Mouse (Mus musculus): ENCODE data around the gene Hdgfl2. TPM values are rescaled to one million over a fixed set of nuclear protein-coding genes. Genes with fewer than 3 reads are reported as not detected.

Gene Hdgfl2
- polyA plus RNA-seq, 1 experiment from 2014 or later, result 37.2 TPM

GRCm38 (mm10) chr17:56128246-56128645, 48.8 kb downstream of the Hdgfl2 start:
- H3K9ac ChIP-seq (ENCODE audit: low read depth, low read length), result no peak overlapping the region
- H3K4me3 ChIP-seq (ENCODE audit: low read depth, low read length), result no peak overlapping the region
- no peak overlapping the region for H3K4me2 ChIP-seq (ENCODE audit: low read depth, low read length)
- no peak for ATAC-seq (ENCODE audit: low read depth)
- peaks cover 7% of the 10 kb centered on the region for H3K4me1 ChIP-seq (ENCODE audit: control insufficient read depth, low read depth, low read length)
- no peaks in the 10 kb centered on the region for H3K9me3 ChIP-seq (replicated peaks; ENCODE audit: control insufficient read depth, low read length)
- 58% methylated on average over 15 of the region's 15 CpGs for WGBS (ENCODE audit: insufficient replicate concordance)
- peaks cover 6% of the 10 kb centered on the region; the same call in 1 of the 2 replicates for H3K27me3 ChIP-seq (ENCODE audit: control insufficient read depth, insufficient read depth, low read depth, low read length)
- peaks cover 8% of the 10 kb centered on the region for H3K36me3 ChIP-seq (ENCODE audit: control insufficient read depth, insufficient read depth)
- H3K27ac ChIP-seq (ENCODE audit: low read length), result no peak overlapping the region

GRCm38 (mm10) chr17:56131136-56131535, 51.7 kb downstream of the Hdgfl2 start:
- no peak overlapping the region for H3K4me2 ChIP-seq (ENCODE audit: low read depth, low read length)
- no peaks in the 10 kb centered on the region for H3K9me3 ChIP-seq (replicated peaks; ENCODE audit: control insufficient read depth, low read length)
- H3K4me3 ChIP-seq (ENCODE audit: low read depth, low read length), result no peak overlapping the region
- ATAC-seq (ENCODE audit: low read depth), result no peak
- H3K4me1 ChIP-seq (ENCODE audit: control insufficient read depth, low read depth, low read length), result peaks cover 21% of the 10 kb centered on the region
- WGBS (ENCODE audit: insufficient replicate concordance), result 77% methylated on average over 10 of the region's 10 CpGs
- no peak overlapping the region for H3K27ac ChIP-seq (ENCODE audit: low read length)
- peaks cover 8% of the 10 kb centered on the region for H3K36me3 ChIP-seq (ENCODE audit: control insufficient read depth, insufficient read depth)
- no peak overlapping the region for H3K9ac ChIP-seq (ENCODE audit: low read depth, low read length)
- H3K27me3 ChIP-seq (ENCODE audit: control insufficient read depth, insufficient read depth, low read depth, low read length), result no peaks in the 10 kb centered on the region

- H3K9me3 ChIP-seq (replicated peaks; ENCODE audit: control insufficient read depth, low read length), result no peaks in the 10 kb centered on the region
- H3K27me3 ChIP-seq (ENCODE audit: control insufficient read depth, insufficient read depth, low read depth, low read length), result no peaks in the 10 kb centered on the region
- H3K9ac ChIP-seq (ENCODE audit: low read depth, low read length), result no peak overlapping the region
- peaks cover 8% of the 10 kb centered on the region for H3K36me3 ChIP-seq (ENCODE audit: control insufficient read depth, insufficient read depth)
- ATAC-seq (ENCODE audit: low read depth), result no peak
- no peak overlapping the region for H3K4me3 ChIP-seq (ENCODE audit: low read depth, low read length)
- peaks cover 21% of the 10 kb centered on the region for H3K4me1 ChIP-seq (ENCODE audit: control insufficient read depth, low read depth, low read length)
- H3K27ac ChIP-seq (ENCODE audit: low read length), result no peak overlapping the region
- 34% methylated on average over 7 of the region's 7 CpGs for WGBS (ENCODE audit: insufficient replicate concordance)
- no peak overlapping the region for H3K4me2 ChIP-seq (ENCODE audit: low read depth, low read length)
Measured at GRCm38 (mm10) chr17:56131814-56132213, 52.4 kb downstream of the Hdgfl2 start.

GRCm38 (mm10) chr17:56132661-56133060, 53.2 kb downstream of the Hdgfl2 start:
- Histone ChIP-seq H3K27me3 (ENCODE audit: control insufficient read depth, insufficient read depth, low read depth, low read length) (no peaks in the 10 kb centered on the region), H3K4me3 (ENCODE audit: low read depth, low read length) (no peak overlapping the region), H3K9ac (ENCODE audit: low read depth, low read length) (no peak overlapping the region), H3K4me2 (ENCODE audit: low read depth, low read length) (peak overlapping the region; percentile 37), H3K4me1 (ENCODE audit: control insufficient read depth, low read depth, low read length) (peaks cover 21% of the 10 kb centered on the region), H3K27ac (ENCODE audit: low read length) (no peak overlapping the region), H3K9me3 (replicated peaks; ENCODE audit: control insufficient read depth, low read length) (no peaks in the 10 kb centered on the region), H3K36me3 (ENCODE audit: control insufficient read depth, insufficient read depth) (peaks cover 8% of the 10 kb centered on the region)
- ATAC-seq (ENCODE audit: low read depth), result no peak
- 4% methylated on average over 14 of the region's 14 CpGs for WGBS (ENCODE audit: insufficient replicate concordance)

- peak; percentile 87 for ATAC-seq (ENCODE audit: low read depth)
- peaks cover 21% of the 10 kb centered on the region for H3K4me1 ChIP-seq (ENCODE audit: control insufficient read depth, low read depth, low read length)
- H3K9me3 ChIP-seq (replicated peaks; ENCODE audit: control insufficient read depth, low read length), result no peaks in the 10 kb centered on the region
- peak overlapping the region; percentile 57 for H3K4me3 ChIP-seq (ENCODE audit: low read depth, low read length)
- 3% methylated on average over 16 of the region's 21 CpGs for WGBS (ENCODE audit: insufficient replicate concordance)
- H3K9ac ChIP-seq (ENCODE audit: low read depth, low read length), result peak overlapping the region; percentile 36; the same call in 1 of the 2 replicates
- H3K36me3 ChIP-seq (ENCODE audit: control insufficient read depth, insufficient read depth), result peaks cover 8% of the 10 kb centered on the region
- peak overlapping the region; percentile 88 for H3K27ac ChIP-seq (ENCODE audit: low read length)
- peak overlapping the region; percentile 76 for H3K4me2 ChIP-seq (ENCODE audit: low read depth, low read length)
- no peaks in the 10 kb centered on the region; the same call in 1 of the 2 replicates for H3K27me3 ChIP-seq (ENCODE audit: control insufficient read depth, insufficient read depth, low read depth, low read length)
Measured at GRCm38 (mm10) chr17:56133457-56134363, 54.3 kb downstream of the Hdgfl2 start.

GRCm38 (mm10) chr17:56134463-56134971, 55.1 kb downstream of the Hdgfl2 start:
- Histone ChIP-seq H3K27ac (ENCODE audit: low read length) (peak overlapping the region; percentile 88), H3K36me3 (ENCODE audit: control insufficient read depth, insufficient read depth) (peaks cover 8% of the 10 kb centered on the region)

GRCm38 (mm10) chr17:56136558-56136957, 57.1 kb downstream of the Hdgfl2 start:
- H3K27me3 ChIP-seq (ENCODE audit: control insufficient read depth, insufficient read depth, low read depth, low read length), result peaks cover 28% of the 10 kb centered on the region
- no peak overlapping the region for H3K27ac ChIP-seq (ENCODE audit: low read length)
- no peaks in the 10 kb centered on the region for H3K9me3 ChIP-seq (replicated peaks; ENCODE audit: control insufficient read depth, low read length)
- ATAC-seq (ENCODE audit: low read depth), result no peak
- H3K4me3 ChIP-seq (ENCODE audit: low read depth, low read length), result no peak overlapping the region
- WGBS (ENCODE audit: insufficient replicate concordance), result 59% methylated on average over 7 of the region's 7 CpGs
- H3K9ac ChIP-seq (ENCODE audit: low read depth, low read length), result no peak overlapping the region
- no peaks in the 10 kb centered on the region for H3K36me3 ChIP-seq (ENCODE audit: control insufficient read depth, insufficient read depth)
- no peak overlapping the region for H3K4me2 ChIP-seq (ENCODE audit: low read depth, low read length)
- H3K4me1 ChIP-seq (ENCODE audit: control insufficient read depth, low read depth, low read length), result peaks cover 29% of the 10 kb centered on the region

More at GRCm38 (mm10) chr17:56134463-56134971, 55.1 kb downstream of the Hdgfl2 start:
- ATAC-seq (ENCODE audit: low read depth), result peak; percentile 35
- H3K27me3 ChIP-seq (ENCODE audit: control insufficient read depth, insufficient read depth, low read depth, low read length), result peaks cover 8% of the 10 kb centered on the region
- H3K9me3 ChIP-seq (replicated peaks; ENCODE audit: control insufficient read depth, low read length), result no peaks in the 10 kb centered on the region
- WGBS (ENCODE audit: insufficient replicate concordance), result 2% methylated on average over 27 of the region's 27 CpGs
- H3K9ac ChIP-seq (ENCODE audit: low read depth, low read length), result peak overlapping the region; percentile 36
- H3K4me3 ChIP-seq (ENCODE audit: low read depth, low read length), result peak overlapping the region; percentile 57
- peaks cover 22% of the 10 kb centered on the region for H3K4me1 ChIP-seq (ENCODE audit: control insufficient read depth, low read depth, low read length)
- peak overlapping the region; percentile 76 for H3K4me2 ChIP-seq (ENCODE audit: low read depth, low read length)

- no peak overlapping the region for H3K4me2 ChIP-seq (ENCODE audit: low read depth, low read length)
- H3K4me3 ChIP-seq (ENCODE audit: low read depth, low read length), result no peak overlapping the region
- H3K9ac ChIP-seq (ENCODE audit: low read depth, low read length), result no peak overlapping the region
- no peak for ATAC-seq (ENCODE audit: low read depth)
- no peaks in the 10 kb centered on the region for H3K36me3 ChIP-seq (ENCODE audit: control insufficient read depth, insufficient read depth)
- no peaks in the 10 kb centered on the region for H3K9me3 ChIP-seq (replicated peaks; ENCODE audit: control insufficient read depth, low read length)
- peaks cover 30% of the 10 kb centered on the region for H3K4me1 ChIP-seq (ENCODE audit: control insufficient read depth, low read depth, low read length)
- 33% methylated on average over 25 of the region's 25 CpGs for WGBS (ENCODE audit: insufficient replicate concordance)
- peaks cover 38% of the 10 kb centered on the region for H3K27me3 ChIP-seq (ENCODE audit: control insufficient read depth, insufficient read depth, low read depth, low read length)
- H3K27ac ChIP-seq (ENCODE audit: low read length), result no peak overlapping the region
Measured at GRCm38 (mm10) chr17:56137839-56138613, 58.6 kb downstream of the Hdgfl2 start.
